Mouse (Mus musculus) cerebellum, adult 11 months (tissue): ENCODE measurements around the gene Tlx2.
A peak's percentile ranks its signal among the peaks of the same experiment; 100 is the strongest.

Experiments
- DNase-seq: peaks from one replicate; pipeline ENCODE4 v3.0.0; 2022

Tlx2 gene

GRCm38 (mm10) chr6:83070247-83070310 lies at the start of gene Tlx2:
Gene Tlx2 (minus strand): TSS chr6:83070293.
- DNase-seq: no peak

GRCm38 (mm10) chr6:83119734-83120051 lies 49.6 kb upstream of the Tlx2 start:
- no peak for DNase-seq

DNA sequence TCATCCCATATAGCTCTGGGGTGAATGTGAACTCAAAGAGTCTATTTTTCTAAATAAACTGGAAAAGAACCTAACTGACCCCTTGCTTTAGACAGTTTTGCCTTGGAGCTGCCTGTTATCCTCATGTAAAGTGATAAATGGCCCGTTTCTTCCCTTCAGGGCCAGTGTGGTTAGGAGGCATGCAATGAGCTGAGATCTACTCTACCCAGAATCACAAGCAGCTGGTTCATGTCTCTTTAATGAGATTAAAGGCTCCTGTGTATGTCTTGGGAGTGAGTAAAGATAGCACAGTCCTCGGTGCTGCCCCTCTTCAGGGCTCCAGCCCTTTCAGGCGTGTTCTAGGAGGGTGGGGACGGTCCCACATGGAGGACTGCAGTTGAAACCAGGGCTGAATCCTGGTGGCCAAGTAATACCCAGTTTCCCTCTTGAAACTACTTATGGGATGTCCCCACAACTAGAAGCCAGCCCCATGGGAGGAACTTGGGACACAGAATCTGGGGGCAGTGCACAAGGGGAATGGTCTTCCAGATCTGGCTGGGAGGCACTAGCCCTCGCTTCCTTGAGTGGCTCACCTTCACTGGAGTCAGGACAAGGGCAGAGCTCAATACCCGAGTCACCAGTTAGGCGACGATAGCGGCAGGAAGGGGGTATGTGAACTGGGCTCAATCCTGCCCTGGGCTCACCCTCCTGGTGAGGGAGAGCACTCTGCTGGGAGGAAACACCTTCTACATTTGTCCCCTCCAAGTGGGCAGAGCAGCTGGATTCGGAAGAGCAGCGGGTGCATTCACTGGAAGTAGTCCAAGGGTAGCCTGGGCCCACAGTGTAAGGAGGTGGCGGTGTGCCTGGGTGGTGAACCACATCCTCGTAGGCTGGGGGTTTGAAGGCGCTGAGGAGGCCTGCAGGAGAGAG lies 49.0 kb upstream of the Tlx2 start:
- DNase-seq: no peak

DNA sequence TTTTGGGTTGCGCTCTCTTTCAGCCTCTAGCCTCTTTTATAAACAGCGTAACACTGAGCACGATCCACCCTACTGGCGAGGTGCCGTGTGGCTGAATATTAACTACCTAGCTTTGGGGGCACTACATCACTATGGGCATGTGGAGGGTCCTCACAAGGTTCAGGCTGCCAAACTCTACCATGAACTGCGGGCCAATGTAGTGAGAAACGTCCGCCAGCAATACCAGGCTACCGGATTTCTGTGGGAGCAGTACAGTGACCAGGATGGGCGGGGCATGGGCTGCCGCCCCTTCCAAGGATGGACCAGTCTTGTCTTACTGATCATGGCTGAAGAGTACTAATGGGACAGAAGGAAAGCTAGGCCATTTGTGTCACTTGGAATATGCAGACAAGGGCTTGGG lies 48.3 kb upstream of the Tlx2 start:
- no peak for DNase-seq

- DNase-seq: no peak
Observed at GRCm38 (mm10) chr6:83117616-83118015, 47.5 kb upstream of the Tlx2 start.

- no peak for DNase-seq
Observed at GRCm38 (mm10) chr6:83117165-83117438, 47.0 kb upstream of the Tlx2 start.

GRCm38 (mm10) chr6:83116373-83117164 lies 46.5 kb upstream of the Tlx2 start:
- DNase-seq: no peak

DNA sequence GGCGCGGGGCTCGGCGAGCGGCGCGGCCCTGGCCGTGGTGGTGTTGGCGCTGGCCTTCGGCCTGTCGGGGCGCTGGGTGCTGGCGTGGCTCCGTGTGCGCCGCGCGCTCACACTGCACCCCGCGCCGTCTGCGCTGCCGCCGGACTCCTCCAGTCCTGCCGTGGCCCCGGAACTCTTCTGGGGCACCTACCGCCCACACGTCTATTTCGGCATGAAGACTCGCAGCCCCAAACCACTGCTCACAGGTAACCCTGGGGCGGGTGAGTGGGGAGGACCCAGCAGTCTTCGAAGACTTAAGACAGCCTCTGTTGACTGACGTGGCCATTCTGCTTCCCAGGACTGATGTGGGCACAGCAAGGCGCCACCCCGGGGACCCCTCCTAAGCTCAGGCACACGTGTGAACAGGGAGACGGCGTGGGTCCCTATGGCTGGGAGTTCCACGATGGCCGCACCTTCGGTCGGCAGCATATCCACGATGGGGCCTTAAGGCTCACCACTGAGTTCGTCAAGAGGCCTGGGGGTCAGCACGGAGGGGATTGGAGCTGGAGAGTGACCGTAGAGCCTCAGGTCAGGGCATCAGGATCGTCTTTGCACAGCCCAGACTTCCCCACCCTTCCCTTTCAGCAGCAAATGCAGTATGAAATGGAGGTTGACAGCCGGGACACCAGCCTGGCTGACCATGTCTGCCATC lies 45.7 kb upstream of the Tlx2 start:
- DNase-seq: no peak

- peak; percentile 88 for DNase-seq
Observed at GRCm38 (mm10) chr6:83115011-83115671, 45.0 kb upstream of the Tlx2 start, which contains the start of gene Mogs. Gene Mogs (plus strand): TSS chr6:83115496.

DNA sequence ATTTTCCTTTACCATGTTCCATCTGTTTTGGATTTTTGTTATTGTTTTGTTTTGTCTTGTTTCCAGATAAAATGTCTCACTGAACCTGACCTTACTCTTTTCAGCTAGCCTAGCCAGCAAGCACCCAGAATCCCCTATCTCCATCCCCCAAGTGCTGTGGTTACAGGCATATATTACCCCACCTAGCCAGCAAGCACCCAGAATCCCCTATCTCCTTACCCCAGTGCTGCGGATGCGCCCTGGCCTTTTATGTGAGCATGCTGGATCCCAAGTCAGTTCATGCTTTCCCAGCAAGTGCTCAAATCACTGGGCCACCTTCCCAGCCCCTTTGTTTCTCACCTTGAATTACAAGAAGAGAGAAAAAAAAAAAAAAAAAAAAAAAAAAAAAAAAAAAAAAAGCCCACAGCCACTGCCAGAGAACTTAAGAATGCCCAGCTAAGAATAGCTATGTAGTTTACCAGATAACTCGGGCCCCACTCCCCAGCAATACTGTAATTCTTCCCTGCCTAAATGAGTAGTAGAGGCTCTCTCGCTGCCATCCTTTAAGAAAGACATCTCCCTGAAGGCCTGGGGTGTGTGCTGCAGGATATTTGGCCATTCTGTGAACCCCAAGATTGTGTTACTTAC lies 41.5 kb upstream of the Tlx2 start:
- DNase-seq: no peak

- peak; percentile 76 for DNase-seq
Observed at GRCm38 (mm10) chr6:83108762-83109668, 38.9 kb upstream of the Tlx2 start, which contains the start of gene Mrpl53. Gene Mrpl53 (plus strand): TSS chr6:83109040.

DNA sequence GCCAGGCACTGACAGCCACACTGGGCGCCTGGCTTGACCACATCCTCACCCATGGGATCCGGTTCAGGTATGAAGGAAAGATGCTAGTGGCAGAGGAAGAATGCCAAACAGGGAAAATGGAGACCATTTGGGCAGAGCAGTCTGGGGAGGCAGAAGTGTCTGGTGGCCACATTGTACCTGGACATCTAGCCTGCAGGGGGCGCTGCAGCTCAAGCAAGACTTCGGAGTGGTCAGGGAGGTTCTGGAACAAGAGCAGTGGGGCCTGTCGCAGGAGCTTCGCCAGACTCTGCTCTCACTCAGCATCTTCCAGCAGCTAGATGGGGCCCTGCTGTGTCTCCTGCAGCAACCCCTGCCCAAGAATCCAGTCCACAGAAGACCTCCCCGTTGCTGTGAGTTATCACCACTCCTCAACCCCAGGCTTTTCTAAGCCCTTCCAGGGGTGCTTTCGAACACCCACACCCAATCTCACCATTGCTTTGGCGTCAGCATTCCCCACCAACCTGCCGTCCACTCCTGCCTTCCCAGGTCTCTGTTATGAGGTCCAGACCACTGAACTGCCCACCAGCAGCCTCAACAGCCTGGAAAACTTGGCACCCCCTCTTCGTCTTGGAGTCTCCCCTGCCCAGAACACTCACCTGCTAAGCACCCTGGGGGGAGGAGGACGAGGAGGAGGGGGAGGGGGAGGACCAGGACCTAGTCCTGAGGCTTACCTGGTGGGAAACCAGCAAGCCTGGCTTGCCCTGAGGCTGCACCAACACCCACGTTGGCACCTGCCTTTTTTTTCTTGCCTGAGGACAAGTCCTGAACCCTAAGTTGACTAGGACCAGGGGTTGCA lies 37.7 kb upstream of the Tlx2 start:
- peak; percentile 66 for DNase-seq

GRCm38 (mm10) chr6:83104158-83104557 lies 34.1 kb upstream of the Tlx2 start:
- DNase-seq: no peak

DNA sequence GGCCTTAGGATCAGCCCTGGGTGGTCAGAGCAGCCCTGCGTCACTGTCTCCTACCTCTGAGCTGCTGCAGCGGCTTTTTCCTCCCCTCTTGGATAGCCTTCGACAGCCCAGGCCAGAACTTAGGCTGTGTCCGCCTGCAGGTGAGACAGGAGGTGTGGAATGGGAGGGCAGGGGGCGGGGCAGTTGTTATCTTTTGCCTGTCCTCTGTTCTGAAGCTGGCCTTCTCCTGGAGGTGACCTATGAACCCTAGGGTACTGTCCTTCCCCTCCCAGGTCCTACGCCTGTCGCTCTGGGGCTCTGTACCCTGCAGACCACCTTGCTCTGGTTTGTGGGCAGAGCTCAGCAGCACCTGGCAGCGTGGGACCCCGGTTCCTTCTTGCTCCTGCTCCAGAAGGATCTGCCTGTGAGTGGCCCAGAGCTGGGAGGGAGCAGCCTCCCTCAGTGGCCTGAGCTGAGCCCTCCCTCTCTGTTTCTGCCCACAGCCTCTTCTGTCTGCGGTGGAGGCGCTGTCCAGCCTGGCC lies 33.1 kb upstream of the Tlx2 start:
- DNase-seq: no peak

DNA sequence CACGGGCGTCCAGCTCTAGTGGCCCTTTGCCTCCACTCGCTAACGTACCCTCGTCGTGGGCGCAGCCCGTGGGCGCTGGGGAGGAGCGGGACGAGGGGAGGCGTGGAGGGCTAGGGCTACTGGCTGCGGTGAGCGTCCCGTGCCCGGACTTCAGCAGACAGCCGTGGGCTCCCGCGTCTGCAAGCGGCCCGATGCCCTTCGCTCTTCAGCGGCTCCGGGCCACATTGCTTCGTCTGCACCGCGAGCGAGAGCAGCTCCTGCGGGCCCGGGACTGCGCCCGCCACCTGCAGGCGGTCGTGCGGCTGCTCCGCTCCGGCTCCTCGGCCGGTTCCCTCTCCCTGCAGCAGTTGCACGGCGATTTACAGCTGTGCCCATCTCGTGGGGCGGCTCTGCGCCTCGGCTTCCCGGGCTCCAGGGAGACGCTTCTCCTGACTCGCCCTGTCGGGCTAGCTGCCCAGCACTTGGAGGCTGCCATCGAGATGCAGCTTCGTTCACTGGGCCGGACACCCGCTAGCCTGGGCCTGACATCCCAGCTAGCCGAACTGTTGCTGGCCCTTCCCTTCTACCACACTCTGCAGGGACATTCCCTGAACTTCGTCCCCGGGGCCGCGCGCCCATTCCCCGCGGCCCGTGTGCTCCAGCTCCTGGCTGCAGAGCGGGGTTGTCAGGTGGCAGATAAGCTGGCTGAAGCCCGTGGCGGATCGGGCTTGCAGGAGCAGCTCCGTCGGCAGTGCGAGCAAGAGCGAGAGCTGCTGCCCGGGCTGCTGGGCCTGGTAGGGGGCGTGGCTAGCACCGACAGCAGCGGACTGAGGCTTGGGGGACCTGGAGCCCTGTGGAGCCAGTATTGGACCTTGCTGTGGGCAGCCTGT lies 31.8 kb upstream of the Tlx2 start:
- DNase-seq: peak; percentile 54

DNA sequence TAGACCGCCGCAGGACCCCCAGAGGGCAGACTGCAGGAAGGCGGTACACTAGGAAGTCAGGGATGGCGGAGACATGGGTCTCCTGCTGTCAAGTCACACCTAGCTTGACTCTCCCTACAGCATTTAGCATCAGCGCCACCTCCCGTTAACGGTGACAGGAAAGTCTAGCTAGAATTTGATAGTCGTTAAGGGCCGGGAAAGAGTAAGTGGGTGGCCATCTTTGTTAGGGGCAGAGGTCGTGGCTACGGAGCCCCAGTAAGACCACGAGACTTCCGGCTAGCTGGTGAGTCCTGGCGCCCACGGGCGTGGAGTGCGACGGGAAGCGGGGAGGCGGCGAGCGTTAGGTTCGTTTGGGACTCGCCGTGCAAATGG lies 31.2 kb upstream of the Tlx2 start, which contains the start of the genes Ccdc142 and Gm42688:
TSS of gene Ccdc142 (plus strand) at position 286 of the 372 bp plus-strand sequence.
TSS of gene Gm42688 (plus strand) at position 302 of the 372 bp plus-strand sequence.
- peak; percentile 87 for DNase-seq

GRCm38 (mm10) chr6:83098411-83098810 lies 28.3 kb upstream of the Tlx2 start:
- DNase-seq: no peak

- DNase-seq: no peak
Observed at GRCm38 (mm10) chr6:83095968-83096367, 25.9 kb upstream of the Tlx2 start.

DNA sequence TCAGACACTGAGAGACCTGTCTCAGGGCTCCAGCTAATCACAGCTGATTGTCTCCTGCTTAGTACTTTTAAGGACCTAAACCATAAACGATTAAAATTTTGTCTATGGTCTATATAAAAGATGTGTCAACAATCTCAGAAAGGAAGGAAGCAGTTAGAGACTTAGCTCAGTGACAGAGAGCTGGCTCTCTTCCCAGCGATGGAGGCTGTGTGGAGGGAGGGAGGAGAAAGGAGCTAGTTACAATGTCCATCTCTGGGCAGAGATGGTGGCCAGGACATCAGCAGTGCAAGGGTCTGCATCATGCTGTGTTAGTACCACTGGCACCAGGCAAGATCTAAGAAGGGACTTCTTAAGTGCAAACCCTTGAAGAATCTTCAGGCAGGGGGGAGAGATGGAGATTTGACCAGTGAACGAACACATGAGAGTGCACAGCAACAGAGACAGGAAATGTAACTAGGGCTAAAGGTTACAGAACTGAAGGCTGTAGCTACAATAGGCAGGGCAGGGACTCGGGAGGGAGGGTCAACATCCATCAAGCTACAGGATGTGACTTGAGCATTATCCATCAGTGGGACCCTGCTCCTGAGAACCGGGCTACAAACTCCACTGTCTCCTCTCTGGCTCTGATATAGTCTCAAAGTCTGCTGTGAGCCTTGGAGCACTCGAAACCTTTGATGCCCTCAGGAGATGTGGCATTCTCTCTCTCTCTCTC lies 22.5 kb upstream of the Tlx2 start:
- DNase-seq: no peak
